Mouse (Mus musculus) left cerebral cortex, adult 2 months (tissue): Measurements from ENCODE around the gene 2310009B15Rik. TPM values are rescaled to one million over a fixed set of nuclear protein-coding genes. Genes with fewer than 3 reads are reported as not detected.

Source experiments
- DNase-seq, 2 experiments: peaks; one replicate each; pipeline ENCODE4 v3.0.0; 2021 to 2022; ENCODE audit warnings: low spot score in 2 of 2, mixed read lengths in 1 of 2; ENCODE audit errors: extremely low spot score in 1 of 2
- H3K27ac ChIP-seq: fragments of 200-600 bp; 2 replicates; pipeline ENCODE4 v1.8.1; 2022
- H3K4me3 ChIP-seq: fragments of 200-600 bp; 2 replicates; pipeline ENCODE4 v1.8.1; 2022
- CTCF ChIP-seq: fragments of 200-600 bp; IDR thresholded peaks from 2 replicates; pipeline ENCODE4 v1.8.1; 2022; ENCODE audit warnings: antibody characterized with exemption, mild to moderate bottlenecking, moderate library complexity
- intact Hi-C: fragments of 180-260 bp; cut with DNase I; formaldehyde crosslinking; loops from one replicate; pipeline ENCODE4 v1.15.1; 2025
- total RNA-seq, 2 experiments: library from RNA; stranded (reverse); gene quantifications; 2 replicates each; pipeline ENCODE4 v1.2.3; 2021

Gene 2310009B15Rik
- total RNA-seq, 2 experiments from 2014 or later = 13.0 to 14.5 TPM

DNA sequence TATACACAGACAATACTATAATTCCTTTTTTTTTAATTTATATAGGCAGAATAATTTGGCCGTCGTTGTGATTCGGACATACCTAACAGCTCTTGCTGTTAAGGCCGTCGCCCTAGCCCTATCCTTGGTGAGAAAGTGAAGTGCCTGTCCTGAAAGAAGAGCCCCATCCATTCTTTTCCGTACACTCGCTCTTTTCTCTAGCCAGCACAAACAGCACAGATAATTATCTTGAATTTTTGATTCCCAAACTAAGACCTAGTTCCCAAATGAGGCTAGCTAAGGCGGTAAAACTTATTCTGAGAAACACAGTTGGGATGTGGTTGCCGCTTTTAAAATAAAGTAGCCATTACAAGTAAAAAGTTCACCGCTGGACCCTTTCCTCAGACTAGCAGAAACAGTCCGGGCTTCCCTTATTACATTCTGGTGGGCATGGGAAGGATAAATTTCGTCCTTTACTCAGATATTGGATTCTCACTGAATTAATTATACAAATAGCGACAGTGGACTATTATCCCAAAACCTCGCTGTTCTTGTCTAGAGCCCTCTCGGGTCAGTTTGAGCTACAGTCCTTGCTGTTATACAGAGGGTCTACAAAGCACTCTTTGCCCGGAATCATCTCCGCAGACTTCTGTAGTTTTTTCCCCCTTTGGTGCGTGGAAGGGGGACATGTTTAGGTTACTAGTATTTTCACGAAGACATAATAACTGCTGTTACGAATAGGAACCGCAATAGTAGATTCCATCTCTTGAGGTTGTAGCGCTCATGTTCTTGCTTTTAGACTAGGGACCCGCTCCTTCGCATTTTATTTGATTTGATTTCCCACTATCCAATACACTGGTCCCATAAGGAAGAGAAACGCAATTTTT is 16.0 kb downstream of the 2310009B15Rik start:
- intact Hi-C loops = loop anchor here (5.0 kb wide), 1 partner anchor 1893 kb away; no protein-coding TSS in a partner anchor
- no peak for TF ChIP-seq CTCF
- H3K27ac ChIP-seq = no peak overlapping the region
- no peak for DNase-seq
- no peak overlapping the region for H3K4me3 ChIP-seq

DNA sequence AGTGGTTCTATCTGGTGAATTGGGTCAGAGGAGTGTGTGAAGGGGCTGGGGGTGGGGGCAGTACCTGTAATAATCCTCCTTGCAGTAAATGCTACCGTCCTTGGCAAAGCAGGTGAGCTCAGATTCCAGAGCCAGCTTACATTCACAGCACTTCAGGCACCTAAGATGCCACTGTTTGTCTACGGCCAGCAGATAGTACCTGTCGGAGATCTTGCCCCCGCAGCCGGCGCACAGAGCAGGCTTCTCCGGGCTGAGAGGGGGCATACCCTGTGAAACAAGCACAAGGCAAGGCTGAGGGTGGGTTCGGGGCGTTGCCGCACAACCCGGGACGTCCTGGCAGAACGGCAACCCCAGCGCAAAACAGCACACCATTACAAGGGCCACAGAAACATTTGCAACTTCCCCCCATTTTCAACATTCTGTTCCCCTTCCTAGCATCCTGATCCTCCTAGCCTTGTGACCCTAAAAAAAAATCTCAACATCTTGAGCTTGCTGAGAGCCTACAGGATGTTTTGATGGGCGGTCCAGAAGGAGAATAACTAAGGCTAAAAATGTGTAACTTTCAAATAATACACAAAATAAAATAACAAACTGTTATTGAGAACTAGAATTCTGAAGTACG is 16.7 kb downstream of the 2310009B15Rik start:
- DNase-seq = no peak
- TF ChIP-seq CTCF = no peak
- H3K4me3 ChIP-seq = no peak overlapping the region
- intact Hi-C loops = loop anchor here (5.0 kb wide), 5 partner anchors 242 to 1893 kb away; no protein-coding TSS in a partner anchor
- no peak overlapping the region for H3K27ac ChIP-seq

DNA sequence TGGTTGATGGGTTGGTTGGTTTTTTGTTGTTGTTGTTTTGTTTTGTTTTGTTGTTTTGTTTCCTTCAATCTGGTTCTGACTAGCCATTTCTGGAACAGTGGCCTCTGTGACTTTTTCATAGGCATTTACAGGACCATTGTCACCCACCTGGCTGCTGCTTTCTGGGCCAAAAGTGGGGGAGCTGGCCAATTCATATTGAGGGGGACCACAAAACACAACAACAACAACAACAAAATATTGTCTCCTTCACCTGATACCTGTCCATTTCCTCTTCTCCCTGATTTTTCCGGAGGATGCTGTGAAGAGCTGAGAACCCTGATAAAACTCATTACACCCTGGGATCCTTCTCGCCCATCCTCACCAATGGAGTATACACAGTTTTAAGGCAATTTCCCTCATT is 17.4 kb downstream of the 2310009B15Rik start:
- Histone ChIP-seq H3K4me3 (no peak overlapping the region), H3K27ac (no peak overlapping the region)
- no peak for TF ChIP-seq CTCF
- no peak for DNase-seq
- intact Hi-C loops = loop anchor here (5.0 kb wide), 4 partner anchors 243 to 712 kb away; no protein-coding TSS in a partner anchor

DNA sequence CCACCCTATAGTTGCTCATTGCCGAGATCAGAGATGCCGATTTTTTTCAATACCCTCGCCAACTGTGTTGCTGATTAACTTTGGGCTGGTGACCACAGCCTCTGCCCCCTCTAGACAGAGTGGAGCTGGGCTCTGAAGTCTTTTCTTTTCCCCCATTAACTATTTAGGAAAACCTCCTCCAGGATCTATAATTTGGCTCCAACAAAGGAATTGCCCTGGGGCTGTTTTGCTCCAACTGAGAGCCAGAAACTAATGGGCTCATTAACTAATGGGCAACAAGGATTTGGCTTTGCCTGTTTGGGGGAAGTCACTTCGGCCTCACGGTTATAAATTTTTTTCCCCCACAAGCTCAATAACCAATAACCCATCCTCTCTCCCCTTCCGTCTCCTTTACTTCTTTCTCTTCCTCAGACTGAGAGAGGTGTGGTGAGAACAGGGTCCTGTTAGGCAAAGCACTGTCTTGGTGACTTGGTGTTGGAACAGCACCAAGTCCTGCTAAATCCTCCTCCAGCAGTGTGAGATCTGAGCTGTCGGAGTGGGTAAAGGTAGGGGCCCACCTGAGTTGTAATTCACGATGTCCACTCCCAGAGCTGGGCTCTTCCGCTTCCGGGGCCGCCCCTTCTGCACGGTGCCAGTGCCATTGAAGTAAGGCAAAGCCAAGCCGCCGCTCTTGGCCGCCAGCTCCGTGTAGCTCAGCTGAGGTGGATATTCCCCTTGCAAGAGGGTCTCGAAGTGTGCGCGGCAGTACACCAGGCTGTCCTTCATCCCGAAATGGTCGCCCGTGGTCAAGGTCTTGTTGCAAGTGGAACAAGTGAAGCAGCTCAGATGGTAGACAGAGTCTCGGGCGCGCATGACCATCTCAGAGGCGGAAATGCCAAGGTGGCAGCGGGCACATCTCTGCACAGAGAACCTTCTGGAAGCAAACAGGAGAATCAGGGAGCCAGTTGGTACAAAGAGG is 18.6 kb downstream of the 2310009B15Rik start:
- H3K4me3 ChIP-seq = no peak overlapping the region
- H3K27ac ChIP-seq = no peak overlapping the region
- intact Hi-C loops = loop anchor here (5.0 kb wide), 4 partner anchors 244 to 711 kb away; no protein-coding TSS in a partner anchor
- DNase-seq = no peak
- TF ChIP-seq CTCF = no peak

DNA sequence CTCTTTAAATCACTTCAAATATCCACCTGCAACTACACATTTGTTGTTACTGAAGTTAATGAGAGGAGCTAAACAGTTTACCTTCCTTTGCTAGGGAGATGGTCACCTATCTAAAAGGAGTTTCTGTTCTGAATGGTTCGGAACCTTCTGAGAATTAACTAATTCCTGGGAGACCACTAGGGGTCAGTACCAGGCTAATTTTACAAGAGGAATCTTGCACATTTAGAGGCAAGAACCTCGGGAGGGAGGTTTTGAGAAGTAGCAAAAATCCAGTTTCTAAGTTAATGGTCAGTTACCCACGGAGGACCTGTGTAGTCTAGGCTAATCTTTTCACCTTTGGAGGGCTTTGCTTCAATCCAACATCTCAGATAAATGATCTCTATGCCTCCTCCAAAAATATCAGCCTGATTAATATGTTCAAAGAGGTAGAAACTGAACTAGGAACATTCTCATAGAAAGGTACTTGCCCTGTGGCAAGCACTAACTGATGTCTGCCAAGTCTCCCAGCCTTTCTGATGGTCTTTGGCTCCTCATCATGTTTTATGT is 21.2 kb downstream of the 2310009B15Rik start:
- peak; percentile 77 for TF ChIP-seq CTCF
- no peak for DNase-seq
- intact Hi-C loops = loop anchor here (1.0 to 5.0 kb wide), 6 partner anchors 247 to 708 kb away; no protein-coding TSS in a partner anchor
- no peak overlapping the region for H3K27ac ChIP-seq
- H3K4me3 ChIP-seq = no peak overlapping the region

DNA sequence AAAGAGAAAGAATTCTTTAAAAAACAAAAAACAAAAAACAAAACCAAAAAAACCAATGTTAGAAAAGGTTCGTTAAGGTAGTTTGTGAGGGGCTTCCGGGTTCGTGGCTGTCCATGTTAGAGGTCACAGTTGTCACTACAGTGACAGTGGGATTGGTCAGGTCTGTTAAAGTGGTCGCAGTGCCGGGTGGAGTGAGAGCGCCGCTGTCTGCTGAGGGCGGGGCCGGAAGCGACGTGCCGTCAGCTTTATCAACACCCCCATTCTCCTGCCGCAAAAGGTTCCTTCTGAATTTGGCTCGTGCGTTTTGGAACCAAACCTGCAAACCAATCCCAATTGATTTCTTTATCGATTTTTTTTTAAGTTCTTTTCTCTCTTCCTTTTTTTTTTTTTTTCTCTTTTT is 25.3 kb downstream of the 2310009B15Rik start:
- Histone ChIP-seq H3K4me3 (no peak overlapping the region), H3K27ac (no peak overlapping the region)
- no peak for TF ChIP-seq CTCF
- no peak for DNase-seq
- intact Hi-C loops = no loop called here

DNA sequence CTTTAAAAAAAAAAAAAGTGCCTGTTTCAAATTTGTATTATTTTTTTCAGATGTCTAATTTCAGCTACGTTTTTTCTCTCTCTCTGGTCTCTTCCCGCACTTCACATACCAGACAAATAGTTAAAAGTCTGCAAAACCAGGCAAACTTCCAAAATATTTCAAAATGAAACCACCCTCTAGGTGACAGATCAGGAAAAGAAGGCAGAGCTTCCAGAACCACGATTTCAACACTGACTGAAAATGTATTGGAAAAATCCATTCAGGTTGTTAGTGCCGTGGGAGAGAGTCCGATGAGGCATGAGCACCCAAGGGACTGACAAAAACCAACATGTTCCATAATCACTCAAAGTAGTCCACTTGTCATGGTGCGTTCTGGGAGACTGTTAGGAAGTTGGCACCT is 29.8 kb downstream of the 2310009B15Rik start:
- TF ChIP-seq CTCF = no peak
- intact Hi-C loops = no loop called here
- no peak for DNase-seq
- Histone ChIP-seq H3K27ac (no peak overlapping the region), H3K4me3 (no peak overlapping the region)

DNA sequence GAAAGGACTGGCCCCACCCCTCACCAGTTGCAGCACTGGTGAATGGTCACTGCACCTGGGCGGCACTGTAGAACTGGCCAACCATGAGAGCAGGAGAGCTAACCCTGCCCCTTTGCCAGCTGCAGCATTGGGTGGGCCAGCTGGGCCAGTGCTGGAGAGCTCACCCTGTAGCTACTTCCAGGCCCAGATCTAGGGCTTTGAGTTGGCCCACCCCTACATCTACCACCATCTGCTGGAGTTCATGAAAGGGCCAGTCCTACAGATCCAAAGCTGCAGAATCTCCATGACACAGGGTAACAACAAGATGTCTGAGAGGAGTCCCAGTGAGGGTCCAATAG is 33.7 kb downstream of the 2310009B15Rik start:
- no peak overlapping the region for H3K4me3 ChIP-seq
- no peak for DNase-seq
- no peak overlapping the region for H3K27ac ChIP-seq
- intact Hi-C loops = loop anchor here (5.0 kb wide), 1 partner anchor 486 kb away; no protein-coding TSS in a partner anchor
- TF ChIP-seq CTCF = no peak

DNA sequence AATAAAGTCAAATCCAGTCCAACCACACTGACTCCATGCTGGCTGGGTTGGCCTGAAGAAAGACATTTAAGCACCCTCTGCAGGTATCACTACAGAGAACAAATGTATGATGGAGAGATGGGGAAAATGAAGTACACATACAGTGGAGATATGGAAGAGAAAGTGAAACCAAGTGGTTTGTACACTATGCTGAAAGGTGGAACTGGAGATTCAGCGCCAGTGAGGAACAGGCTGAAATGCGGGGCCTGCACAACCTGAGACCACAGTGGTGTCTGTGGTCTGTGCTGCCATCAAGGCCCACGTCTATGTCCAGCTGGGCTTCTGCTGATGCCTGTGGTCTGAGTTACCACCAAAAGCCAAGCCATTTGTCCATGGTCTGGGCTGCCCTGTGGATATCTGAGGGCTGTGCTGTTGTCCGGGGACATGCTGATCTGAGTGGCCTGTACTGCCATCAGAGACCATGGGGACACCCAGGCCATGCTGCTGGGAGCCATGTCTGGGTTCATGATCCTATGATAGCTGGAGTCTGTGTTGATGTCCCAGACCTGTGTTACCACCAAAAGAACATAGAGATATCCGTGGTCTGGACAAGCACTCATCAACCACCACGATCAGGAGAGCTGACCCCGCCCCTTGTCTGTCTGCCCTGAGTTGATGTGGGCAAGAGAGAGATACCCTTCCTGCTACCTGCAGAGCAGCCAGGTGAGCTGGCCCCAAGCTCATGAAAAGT is 34.2 kb downstream of the 2310009B15Rik start:
- DNase-seq = no peak
- Histone ChIP-seq H3K4me3 (no peak overlapping the region), H3K27ac (no peak overlapping the region)
- no peak for TF ChIP-seq CTCF
- intact Hi-C loops = loop anchor here (5.0 kb wide), 1 partner anchor 485 kb away; no protein-coding TSS in a partner anchor

Other genes with a start within 250 kb of the 2310009B15Rik start
- gene Nek7, start 236.7 kb downstream of the 2310009B15Rik start, total RNA-seq = 10 to 100 TPM; 33.3 to 33.8 TPM
- gene Lhx9, start 8.3 kb downstream of the 2310009B15Rik start, total RNA-seq = 1 to 10 TPM in 1 of 2 experiments, under 1 TPM in 1; 0.48 to 1.2 TPM
- 10 to 100 TPM; 44.6 to 48.9 TPM for gene Dennd1b, start 106.6 kb upstream of the 2310009B15Rik start, total RNA-seq